Mouse (Mus musculus) liver, adult 2 months (tissue): ENCODE results near the gene Gm5678. TPM values are rescaled to one million over a fixed set of nuclear protein-coding genes. Genes with fewer than 3 reads are reported as not detected.

Source experiments
- DNase-seq: peaks from one replicate; pipeline ENCODE4 v3.0.0-alpha.2; 2011; ENCODE audit warnings: low read depth, low spot score; ENCODE audit errors: extremely low read depth
- H3K27ac ChIP-seq: fragments of 200-500 bp; replicated peaks from 2 replicates; pipeline ENCODE4 v1.5.1; 2012; ENCODE audit warnings: low read depth, mild to moderate bottlenecking, control low read depth, inconsistent platforms, low read length; ENCODE audit not compliant: insufficient read depth
- H3K27me3 ChIP-seq: fragments of 200-500 bp; 2 replicates; pipeline ENCODE4 v1.6.1; 2012; ENCODE audit warnings: mild to moderate bottlenecking, moderate library complexity, low read length, inconsistent platforms; ENCODE audit not compliant: control insufficient read depth, insufficient read depth
- H3K36me3 ChIP-seq: fragments of 200-500 bp; 2 replicates; pipeline ENCODE4 v1.6.1; 2012; ENCODE audit warnings: low read length, inconsistent platforms; ENCODE audit not compliant: control insufficient read depth, insufficient read depth
- H3K4me1 ChIP-seq: fragments of 200-500 bp; 2 replicates; pipeline ENCODE4 v1.6.1; 2011; ENCODE audit warnings: low read length; ENCODE audit not compliant: control insufficient read depth, insufficient read depth
- H3K4me3 ChIP-seq: fragments of 200-500 bp; 2 replicates; pipeline ENCODE4 v1.5.1; 2011; ENCODE audit warnings: low read depth, mild to moderate bottlenecking, control low read depth, low read length, moderate library complexity; ENCODE audit not compliant: insufficient read depth
- H3K79me2 ChIP-seq: fragments of 200-500 bp; 2 replicates; pipeline ENCODE4 v1.6.1; 2012; ENCODE audit warnings: inconsistent platforms, mild to moderate bottlenecking, low read length, moderate library complexity; ENCODE audit not compliant: control insufficient read depth, insufficient read depth
- H3K9ac ChIP-seq: fragments of 200-500 bp; 2 replicates; pipeline ENCODE4 v1.6.1; 2012; ENCODE audit warnings: low read depth, mild to moderate bottlenecking, control low read depth, inconsistent platforms, low read length
- CTCF ChIP-seq: fragments of 200-500 bp; IDR thresholded peaks from 2 replicates; pipeline ENCODE4 v1.5.1; 2011; ENCODE audit warnings: low read depth, low read length, control low read depth
- POLR2A ChIP-seq: fragments of 200-500 bp; IDR thresholded peaks from 2 replicates; pipeline ENCODE4 v1.6.1; 2011; ENCODE audit warnings: low read length, control low read depth; ENCODE audit not compliant: insufficient read depth; ENCODE audit errors: extremely low read depth
- WGBS: fragments of 180-500 bp; shearing (Covaris S2); methylation state at CpG from one replicate; pipeline ENCODE4 v1.1.7; 2018; 5-methylcytosine and 5-hydroxymethylcytosine counted together
- polyA plus RNA-seq: library from polyadenylated mRNA; depleted of rRNA; stranded (reverse); fragments of >200 nt; gene quantifications from 2 replicates; pipeline ENCODE4 v1.2.3, GENCODE M21; 2012
- total RNA-seq: library from RNA; depleted of rRNA; stranded (reverse); fragments of >200 nt; gene quantifications from 2 replicates; pipeline ENCODE4 v1.2.3, GENCODE M21; 2014

Gene Gm5678
- total and polyA plus RNA-seq, 2 experiments, result not detected

DNA sequence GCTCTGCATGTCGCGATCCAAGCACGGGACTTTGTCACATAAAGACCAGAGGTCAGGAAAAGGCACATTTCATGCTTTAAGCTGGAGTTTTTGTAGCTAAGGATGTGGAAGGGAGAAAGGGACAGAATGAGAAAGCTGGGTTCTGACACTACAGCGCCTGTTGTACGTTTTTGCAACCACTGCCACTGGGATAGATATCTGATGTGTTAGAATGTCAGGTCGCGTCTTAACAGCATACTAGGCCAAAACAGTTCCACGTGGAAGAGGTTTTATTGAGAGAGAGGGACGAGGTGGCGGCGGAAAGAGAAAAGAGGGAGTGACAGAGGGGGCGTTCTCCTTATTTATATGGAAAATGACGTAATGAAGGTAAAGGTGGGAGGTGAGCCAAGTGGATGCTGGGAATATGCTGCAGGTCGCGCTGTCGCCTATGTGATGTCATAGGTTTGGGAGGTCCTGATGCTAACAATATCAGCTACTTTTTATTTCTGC, 23.4 kb upstream of the Gm5678 start:
- Histone ChIP-seq H3K36me3 (peaks cover 6% of the 10 kb centered on the region), H3K27me3 (no peaks in the 10 kb centered on the region), H3K27ac (peak overlapping the region; percentile 84), H3K79me2 (no peaks in the 10 kb centered on the region), H3K4me1 (peaks cover 16% of the 10 kb centered on the region), H3K9ac (peak overlapping the region; percentile 72), H3K4me3 (peak overlapping the region; percentile 68)
- no peak for TF ChIP-seq CTCF
- TF ChIP-seq POLR2A, result no peak
- WGBS, result 8% methylated on average over 16 of the region's 16 CpGs
- DNase-seq, result peak; percentile 62

DNA sequence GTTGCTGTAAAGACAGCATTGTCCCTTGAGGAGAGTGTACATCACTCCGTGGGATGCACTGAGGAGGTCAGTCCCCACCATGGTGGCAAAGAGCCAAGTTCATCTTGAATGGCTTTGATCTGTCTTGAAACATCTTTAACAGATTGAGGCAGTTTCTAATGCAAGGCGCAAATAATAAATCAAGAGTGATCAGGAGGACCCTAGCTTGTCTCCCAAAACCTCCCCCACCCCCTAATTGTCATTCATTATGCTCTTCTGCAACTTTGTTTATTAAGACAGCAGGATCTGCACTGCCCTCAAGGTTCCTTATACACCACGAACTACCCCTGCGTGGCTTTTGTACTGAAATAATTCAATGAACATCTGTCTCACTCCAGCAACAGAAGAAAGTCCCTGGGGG, 22.3 kb upstream of the Gm5678 start, which contains the start of gene Cbr1:
TSS of gene Cbr1 (plus strand) at position 301 of the 400 bp plus-strand sequence.
- peak within 1 kb of the TSS; percentile 72; the same call in 1 of the 2 replicates for H3K9ac ChIP-seq
- no peak for TF ChIP-seq POLR2A
- TF ChIP-seq CTCF, result no peak

DNA sequence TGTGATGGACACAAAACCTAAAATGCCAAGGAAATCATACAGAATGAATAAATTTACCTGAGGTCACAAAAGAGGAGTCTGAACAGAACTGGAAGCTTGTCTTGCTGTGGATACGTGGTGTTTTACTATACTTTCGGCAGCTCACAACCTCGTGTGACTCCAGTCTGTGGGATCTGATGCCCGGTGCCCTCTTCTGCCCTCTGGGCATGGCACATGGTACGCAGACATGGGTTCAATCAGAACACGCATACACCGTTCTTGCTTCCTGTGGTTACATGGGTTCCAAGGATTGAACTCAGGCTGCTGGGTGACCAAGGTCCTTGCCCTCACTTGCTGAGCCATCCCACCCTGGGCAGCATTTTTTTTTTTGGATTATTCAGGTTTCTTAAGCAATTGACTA, 21.8 kb upstream of the Gm5678 start:
- no peak overlapping the region for H3K4me3 ChIP-seq
- no peak for DNase-seq
- H3K27me3 ChIP-seq, result no peaks in the 10 kb centered on the region
- 93% methylated on average over 7 of the region's 7 CpGs for WGBS
- peaks cover 26% of the 10 kb centered on the region for H3K4me1 ChIP-seq
- peaks cover 10% of the 10 kb centered on the region for H3K36me3 ChIP-seq
- no peaks in the 10 kb centered on the region for H3K79me2 ChIP-seq
- no peak overlapping the region for H3K27ac ChIP-seq
- no peak overlapping the region for H3K9ac ChIP-seq
- TF ChIP-seq CTCF (no peak), POLR2A (no peak)

More for the DNA sequence above, 22.3 kb upstream of the Gm5678 start, which contains the start of gene Cbr1:
- peaks cover 25% of the 10 kb centered on the region for H3K4me1 ChIP-seq
- H3K27me3 ChIP-seq, result no peaks in the 10 kb centered on the region
- no peaks in the 10 kb centered on the region for H3K79me2 ChIP-seq
- 82% methylated on average over 4 of the region's 4 CpGs for WGBS
- no peak for DNase-seq
- H3K4me3 ChIP-seq, result no peak within 1 kb of the TSS
- H3K27ac ChIP-seq, result peak within 1 kb of the TSS; percentile 84
- peaks cover 10% of the 10 kb centered on the region for H3K36me3 ChIP-seq

DNA sequence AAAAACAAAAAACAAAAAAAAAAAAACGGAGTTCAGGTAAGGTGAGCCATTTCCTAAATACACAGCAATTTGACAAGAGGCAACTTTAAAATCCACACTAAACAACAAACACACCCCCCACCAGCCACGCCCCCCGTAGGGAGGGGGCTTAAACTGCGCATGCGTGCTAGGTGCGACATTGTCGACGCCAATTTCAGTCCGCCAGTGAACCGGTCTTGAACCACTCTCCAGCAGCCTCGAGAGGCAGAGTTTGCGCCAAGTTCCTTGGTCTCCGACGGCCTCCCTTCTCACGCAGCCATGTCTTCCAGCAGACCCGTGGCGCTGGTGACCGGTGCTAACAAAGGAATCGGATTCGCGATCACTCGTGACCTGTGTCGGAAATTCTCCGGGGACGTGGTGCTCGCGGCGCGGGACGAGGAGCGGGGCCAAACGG, 20.2 kb upstream of the Gm5678 start:
- TF ChIP-seq CTCF (no peak; the same call in 1 of the 2 replicates), POLR2A (peak; percentile 92)
- WGBS, result under 1% methylated on average over 32 of the region's 32 CpGs
- peaks cover 26% of the 10 kb centered on the region for H3K4me1 ChIP-seq
- no peaks in the 10 kb centered on the region for H3K27me3 ChIP-seq
- peak overlapping the region; percentile 76 for H3K9ac ChIP-seq
- peak overlapping the region; percentile 56 for H3K27ac ChIP-seq
- peaks cover 13% of the 10 kb centered on the region for H3K36me3 ChIP-seq
- no peaks in the 10 kb centered on the region for H3K79me2 ChIP-seq
- H3K4me3 ChIP-seq, result peak overlapping the region; percentile 67
- DNase-seq, result peak; percentile 89

DNA sequence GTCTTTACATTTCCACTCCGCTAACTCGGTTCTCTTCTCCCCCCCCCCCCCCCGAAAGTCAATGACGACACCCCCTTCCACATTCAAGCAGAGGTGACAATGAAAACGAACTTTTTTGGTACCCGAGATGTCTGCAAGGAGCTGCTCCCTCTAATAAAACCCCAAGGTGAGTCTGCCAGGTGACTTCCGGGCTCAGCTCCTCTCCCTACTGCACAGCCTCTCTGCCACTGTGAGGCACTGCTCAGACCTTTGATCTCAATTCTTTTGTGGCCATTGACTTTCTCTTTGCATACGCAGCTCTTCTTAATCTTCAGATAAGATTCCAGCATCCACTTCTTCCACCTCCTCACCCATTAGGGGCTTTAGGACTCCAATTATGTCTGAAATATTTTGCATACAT, 19.2 kb upstream of the Gm5678 start:
- H3K36me3 ChIP-seq, result peaks cover 13% of the 10 kb centered on the region
- no peak for TF ChIP-seq CTCF
- TF ChIP-seq POLR2A, result no peak
- peaks cover 25% of the 10 kb centered on the region for H3K4me1 ChIP-seq
- peak; percentile 45 for DNase-seq
- no peaks in the 10 kb centered on the region for H3K27me3 ChIP-seq
- H3K9ac ChIP-seq, result no peak overlapping the region; the same call in 1 of the 2 replicates
- no peaks in the 10 kb centered on the region for H3K79me2 ChIP-seq
- WGBS, result 33% methylated on average over 8 of the region's 8 CpGs
- H3K4me3 ChIP-seq, result 0 out of 2 replicates have a peak overlapping the region, but pooled peaks have one; percentile 10
- H3K27ac ChIP-seq, result no peak overlapping the region

DNA sequence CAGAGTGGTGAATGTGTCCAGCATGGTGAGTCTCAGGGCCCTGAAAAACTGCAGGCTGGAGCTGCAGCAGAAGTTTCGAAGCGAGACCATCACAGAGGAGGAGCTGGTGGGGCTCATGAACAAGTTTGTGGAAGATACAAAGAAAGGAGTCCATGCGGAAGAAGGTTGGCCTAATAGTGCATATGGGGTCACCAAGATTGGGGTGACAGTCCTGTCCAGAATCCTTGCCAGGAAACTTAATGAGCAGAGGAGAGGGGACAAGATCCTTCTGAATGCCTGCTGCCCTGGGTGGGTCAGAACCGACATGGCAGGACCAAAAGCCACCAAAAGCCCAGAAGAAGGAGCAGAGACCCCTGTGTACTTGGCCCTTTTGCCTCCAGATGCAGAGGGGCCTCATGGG, 18.1 kb upstream of the Gm5678 start:
- TF ChIP-seq CTCF, result no peak
- no peak for TF ChIP-seq POLR2A
- over 99% methylated on average over 4 of the region's 4 CpGs for WGBS

More for the DNA sequence above, 18.1 kb upstream of the Gm5678 start:
- no peak for DNase-seq
- H3K4me3 ChIP-seq, result no peak overlapping the region
- peaks cover 20% of the 10 kb centered on the region for H3K4me1 ChIP-seq
- 0 out of 2 replicates have a peak overlapping the region, but pooled peaks have one; percentile 28 for H3K27ac ChIP-seq
- no peaks in the 10 kb centered on the region for H3K27me3 ChIP-seq
- peaks cover 13% of the 10 kb centered on the region for H3K36me3 ChIP-seq
- H3K9ac ChIP-seq, result no peak overlapping the region
- no peaks in the 10 kb centered on the region for H3K79me2 ChIP-seq
